Mouse (Mus musculus) layer of hippocampus, postnatal 10 days (tissue): Measurements from ENCODE around the gene Zbtb20. TPM values are rescaled to one million over a fixed set of nuclear protein-coding genes. Genes with fewer than 3 reads are reported as not detected.

Experiments
- DNase-seq, 2 experiments: peaks; one replicate each; pipeline ENCODE4 v3.0.0; 2021; ENCODE audit warnings: low spot score in 2 of 2
- total RNA-seq, 2 experiments: library from RNA; stranded (reverse); gene quantifications; 2 replicates each; pipeline ENCODE4 v1.2.3; 2021

Zbtb20 gene
- total RNA-seq, 2 experiments from 2014 or later = 310 to 333 TPM

DNA sequence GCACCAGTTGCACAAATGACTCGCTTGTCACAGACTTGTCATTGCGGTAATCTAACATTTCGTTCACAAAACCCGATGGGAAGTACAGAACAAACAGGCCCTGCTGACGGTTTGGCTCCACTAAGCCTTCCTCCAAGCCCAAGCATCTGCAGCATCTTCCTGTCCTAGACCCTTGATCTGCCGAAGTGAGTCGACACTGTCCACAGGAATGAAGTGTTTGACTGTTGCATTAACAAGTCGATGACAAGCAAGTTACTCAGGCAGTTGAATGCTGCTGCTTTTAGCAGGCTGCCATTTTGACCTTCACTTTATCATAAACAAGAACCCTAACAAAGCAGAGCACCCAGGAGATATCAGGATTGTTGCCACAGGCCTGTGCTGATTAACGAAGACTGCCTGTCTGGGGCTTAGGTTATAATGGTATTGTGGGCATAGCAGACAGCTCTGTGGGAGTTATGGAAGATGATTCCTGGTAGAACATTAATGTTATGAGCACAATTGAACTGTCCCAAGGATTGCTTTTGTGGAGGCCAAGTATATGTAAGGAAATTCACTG lies 518.4 kb downstream of the Zbtb20 start:
- no peak for DNase-seq

DNA sequence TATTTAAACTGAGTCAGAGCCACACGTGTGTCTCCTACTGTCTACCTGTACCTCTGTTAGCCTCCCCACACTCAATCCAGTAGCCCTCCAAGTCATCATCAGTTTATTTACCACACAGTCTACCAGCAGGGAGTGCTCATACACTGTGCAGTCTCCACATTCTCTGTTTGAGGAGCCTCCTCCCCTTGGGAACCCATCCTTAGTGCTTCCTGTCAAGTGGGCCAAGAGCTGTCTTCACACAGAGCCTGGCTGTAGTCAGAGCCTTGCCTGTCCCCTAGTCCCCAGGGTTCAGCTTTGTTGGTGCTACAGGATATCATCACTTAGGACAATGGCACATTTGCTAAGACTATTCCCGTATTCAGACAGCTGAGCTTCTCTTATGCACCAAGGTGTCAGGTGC lies 519.1 kb downstream of the Zbtb20 start:
- no peak for DNase-seq

DNA sequence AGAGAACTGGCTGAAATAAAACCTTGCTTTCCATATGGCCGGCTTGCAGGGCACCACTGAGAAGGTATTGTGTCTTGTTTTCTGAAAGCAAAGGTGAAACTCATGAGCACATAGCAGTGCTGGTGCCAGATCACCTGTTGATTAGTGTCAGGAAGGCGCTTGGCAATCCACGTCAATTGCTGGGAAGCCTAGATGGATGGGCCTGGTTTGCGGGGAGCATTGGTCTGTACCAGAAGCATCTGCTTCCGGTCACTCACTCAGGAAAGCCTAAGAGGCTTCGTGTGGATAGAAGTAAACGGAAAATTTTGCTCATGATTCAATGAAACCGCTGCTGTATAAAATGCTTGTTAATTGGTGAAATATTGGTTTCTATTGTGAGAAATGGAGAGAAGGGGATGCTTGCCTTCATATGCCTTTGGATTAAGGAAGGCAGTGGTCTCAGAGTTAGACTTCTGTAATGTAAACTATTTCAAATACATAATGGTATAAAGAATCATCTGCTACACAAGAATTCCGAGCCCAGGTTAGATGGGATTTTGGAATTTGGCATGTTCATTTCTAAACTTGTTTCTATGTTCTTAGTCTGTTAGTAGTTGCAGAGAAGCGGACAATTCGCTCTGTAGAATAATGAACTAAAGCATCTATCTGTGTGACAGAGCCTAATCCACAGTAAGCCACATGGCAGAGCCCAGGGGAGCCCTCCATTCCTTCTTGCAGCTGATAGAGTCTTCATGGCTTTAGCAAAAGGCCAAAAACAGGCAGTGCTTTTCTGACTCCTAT lies 521.4 kb downstream of the Zbtb20 start:
- DNase-seq = no peak

DNA sequence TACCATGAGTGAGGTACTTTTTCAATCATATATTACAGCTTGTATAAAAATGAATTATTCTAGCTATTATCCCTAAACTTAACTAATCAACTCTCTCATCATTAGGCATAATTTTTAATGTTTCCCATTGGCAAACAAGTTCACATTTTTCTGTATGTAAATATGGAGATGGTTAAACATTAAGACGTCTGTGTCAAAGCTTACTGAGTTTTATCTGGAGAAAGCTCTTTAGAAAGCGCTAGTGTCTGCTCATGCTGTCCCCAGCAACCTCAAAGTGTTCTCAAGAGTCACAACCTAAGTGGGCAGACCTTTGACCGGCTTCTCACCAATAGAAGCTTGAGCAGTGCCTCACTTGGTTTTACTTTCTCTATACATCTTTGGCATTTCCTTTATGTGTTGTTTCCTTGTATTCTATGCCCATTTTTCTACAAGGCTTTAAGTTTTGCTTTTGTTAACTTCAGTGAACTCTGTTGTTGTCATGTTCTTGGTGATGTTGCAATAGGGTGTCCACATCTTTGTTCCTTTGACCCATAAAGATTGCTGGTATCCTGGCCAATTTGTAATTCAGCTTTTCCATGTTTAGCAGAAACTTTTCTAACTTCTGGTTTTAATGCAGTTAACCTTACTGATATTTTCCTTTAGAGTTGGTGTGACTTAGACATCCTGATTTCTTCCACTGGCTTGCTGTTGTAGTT lies 522.1 kb downstream of the Zbtb20 start:
- DNase-seq = no peak

DNA sequence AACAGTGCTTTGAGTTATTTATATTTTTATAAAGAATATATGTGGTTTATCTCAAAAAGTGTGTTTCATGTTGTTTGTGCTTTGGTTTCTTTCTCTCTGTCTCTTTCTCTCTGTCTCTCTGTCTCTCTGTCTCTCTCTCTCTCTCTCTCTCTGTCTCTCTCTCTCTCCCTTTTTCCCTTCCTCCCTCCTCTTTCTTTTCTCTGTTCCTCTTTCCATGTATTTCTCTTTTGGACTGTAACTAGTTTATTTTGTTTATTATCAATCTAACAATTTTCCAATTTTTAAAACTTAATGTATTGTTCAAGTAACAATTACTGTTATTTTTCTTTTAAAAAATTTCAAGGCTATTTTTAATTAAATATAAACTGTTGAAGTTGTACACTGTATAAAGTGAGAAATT lies 523.7 kb downstream of the Zbtb20 start:
- DNase-seq = no peak

DNA sequence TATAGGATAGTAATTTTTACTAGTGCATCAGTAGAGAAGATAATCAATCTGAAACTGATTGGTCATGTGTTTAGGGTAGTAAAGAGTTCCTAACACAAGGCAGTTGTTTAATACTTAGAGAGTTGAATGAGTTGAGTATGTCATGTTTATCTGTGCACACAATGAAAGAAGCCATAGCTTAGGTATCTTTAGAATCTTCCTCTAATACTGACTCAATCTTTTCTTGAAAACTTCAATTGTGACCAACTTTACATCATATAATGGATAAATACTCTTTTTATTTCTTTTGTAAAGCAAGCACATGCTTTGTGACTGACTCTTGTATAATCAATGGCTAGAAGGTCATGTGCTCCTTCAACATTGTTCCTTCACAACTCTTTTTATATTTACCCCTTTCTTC lies 524.4 kb downstream of the Zbtb20 start:
- DNase-seq = no peak

DNA sequence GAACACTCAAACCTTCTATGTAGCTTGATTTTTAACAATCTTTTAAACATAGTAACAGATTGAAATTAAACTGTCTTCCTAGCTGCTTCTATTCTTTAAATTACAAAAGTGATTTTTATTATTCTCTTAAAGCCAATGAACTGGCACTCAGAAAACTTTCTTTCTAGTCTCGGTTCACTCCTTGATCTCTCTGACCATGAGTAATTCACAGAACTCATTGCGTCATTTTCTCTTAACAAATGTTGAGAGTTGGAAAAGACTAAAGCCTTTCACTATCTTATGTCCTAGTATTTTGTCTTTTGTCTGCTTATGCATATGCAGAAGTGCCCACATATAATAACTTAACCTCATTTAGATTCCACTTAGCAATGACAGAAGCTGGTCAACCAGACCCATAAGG lies 525.3 kb downstream of the Zbtb20 start:
- DNase-seq = no peak

DNA sequence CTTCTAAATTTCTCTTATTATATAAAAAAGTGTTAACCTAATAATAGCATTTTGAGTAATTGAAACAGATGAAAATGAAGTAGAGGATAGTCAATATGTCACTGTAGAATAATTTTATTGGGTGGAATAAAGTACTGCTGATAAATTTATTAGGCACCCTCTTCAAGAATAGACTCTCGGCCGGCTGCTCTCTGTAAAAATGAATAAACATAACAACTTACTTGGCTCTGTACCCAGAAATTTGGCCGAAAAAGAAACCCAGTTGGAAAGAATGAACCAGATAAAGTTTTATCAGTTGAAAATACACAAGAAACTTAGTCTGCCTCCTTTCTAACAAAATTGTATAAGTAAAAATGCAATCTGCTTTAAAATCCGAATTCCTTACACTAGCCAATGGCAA lies 527.2 kb downstream of the Zbtb20 start:
- DNase-seq = no peak

DNA sequence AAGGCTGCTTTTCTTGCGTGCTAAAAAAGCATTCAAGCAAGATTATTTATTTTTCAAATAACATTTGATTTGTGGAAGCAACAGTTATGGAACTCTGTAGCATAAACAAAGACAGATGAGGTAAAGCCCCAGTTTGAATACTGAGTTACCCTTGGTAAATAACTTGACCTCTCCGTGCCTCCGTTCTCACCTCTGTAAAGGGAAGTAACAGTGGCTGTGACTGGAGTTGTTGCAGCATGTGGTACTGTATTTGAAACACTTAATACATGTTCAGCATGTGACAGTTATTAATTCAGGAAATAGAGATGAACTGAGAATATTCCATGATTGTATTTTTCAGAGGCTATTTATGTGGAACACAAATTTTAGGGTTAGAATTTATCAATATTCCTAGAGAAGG lies 529.4 kb downstream of the Zbtb20 start:
- DNase-seq = no peak

DNA sequence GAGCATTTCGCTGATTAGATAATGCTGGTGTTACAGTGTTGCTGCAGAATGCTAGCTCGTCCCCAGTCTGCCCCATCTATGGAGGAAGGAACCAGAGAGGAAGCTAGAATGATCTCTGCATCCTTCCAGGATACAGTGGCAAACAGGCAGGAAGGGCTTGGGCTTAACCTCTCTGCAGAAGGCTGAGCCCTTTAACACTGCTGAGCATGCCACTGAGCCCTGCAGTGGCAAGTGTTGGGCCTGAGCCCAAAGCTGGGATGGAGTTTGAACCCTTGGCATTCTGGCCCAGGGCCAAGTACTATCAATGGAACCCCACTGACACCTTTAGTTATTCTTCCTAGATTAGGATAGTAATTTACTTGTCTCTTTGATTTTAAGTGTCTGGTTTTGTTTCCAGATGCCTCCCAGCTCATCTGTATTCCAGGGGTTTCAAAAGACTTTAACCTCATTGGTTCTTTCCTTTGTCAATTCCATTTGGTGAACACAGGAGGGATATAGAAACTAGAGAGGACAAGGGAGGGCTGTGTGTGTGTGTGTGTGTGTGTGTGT lies 532.0 kb downstream of the Zbtb20 start:
- DNase-seq = peak in 1 of 2 experiments; percentile 29

DNA sequence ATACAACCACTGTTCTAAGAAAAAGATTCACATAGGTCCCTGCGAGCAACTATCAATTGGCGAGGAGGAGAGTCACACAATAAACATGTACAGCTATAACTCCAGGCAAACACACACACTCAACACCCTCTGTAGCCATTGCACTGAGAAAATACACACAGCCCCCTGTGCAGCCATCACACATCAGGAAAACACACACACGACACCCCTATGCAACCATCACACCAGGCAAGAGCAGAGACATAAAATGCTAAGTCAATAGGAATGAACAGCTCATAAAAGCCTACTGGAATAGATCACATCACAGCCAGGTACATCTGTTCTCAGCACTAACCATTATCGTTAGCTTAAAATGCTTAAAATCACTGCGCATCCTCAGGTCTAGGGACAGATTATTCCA lies 532.9 kb downstream of the Zbtb20 start:
- no peak for DNase-seq

DNA sequence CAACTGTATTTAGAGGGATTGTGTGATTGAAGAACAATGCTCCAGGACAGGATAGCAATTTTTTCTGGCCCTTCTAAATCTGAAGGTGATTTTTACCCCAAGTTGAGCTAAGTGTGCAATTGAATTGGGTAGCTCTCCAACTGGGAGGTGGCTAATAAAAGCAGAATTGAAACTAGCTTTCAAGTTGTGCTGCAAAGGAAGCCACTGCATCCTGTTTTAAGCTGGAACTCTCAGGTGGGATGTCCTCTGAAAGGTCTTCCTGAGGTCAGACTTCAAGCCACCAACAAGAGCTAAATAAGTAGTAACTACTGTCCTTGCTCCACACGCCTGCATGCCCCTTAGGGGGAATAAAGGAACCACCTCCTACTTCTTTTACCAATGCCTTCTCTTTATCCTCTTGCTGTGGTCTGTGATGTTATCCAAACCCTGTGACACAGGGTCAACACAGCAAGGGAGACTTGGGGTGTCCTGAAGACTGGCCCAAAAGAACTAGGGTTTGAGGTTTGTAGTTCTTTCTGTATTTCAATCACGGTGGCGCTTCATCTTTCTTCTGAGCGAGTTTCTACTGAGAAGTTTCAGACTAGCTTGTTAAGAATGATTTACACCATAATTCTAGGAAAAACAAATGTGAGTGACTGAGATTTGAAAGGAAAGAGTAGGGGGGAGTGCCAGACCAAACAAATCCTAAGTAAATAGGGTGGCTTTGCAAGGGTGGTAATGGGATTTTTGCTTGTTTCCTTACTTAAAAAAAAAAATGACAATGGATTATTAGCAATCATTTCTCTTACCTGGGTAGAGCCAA lies 533.6 kb downstream of the Zbtb20 start:
- DNase-seq = no peak

DNA sequence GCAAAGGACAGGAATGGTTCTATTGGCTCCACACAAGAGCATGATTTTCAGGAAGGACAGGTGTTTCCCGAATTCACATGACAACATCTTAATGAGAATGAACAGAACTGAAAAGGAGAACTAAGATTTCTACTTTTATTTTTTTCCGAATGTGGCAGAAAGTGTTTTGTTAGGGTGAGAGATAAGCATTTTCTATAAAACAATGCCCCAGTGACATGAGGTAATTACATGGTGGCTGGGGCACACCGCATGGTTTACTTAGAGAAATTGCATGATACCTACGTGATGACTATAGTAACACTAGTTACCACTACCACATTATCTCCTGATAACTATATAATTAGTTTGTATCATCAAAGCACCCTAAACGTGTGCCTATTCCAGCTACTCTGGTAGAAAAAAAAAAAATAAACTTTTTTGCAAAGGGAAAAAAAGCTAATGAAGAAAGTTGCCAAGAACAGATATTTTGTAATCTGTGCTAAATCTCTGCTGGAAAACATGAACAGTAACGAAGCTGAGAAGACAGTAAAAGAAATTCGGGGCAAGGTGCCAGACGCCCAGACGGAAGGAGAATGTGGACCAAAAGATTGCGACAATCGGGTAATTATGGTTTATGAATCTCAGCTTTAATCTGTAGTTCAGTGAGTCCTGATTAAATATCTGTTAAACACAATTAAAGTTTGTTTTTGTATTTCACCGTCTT lies 534.4 kb downstream of the Zbtb20 start:
- peak; percentile 52 to 67 for DNase-seq

DNA sequence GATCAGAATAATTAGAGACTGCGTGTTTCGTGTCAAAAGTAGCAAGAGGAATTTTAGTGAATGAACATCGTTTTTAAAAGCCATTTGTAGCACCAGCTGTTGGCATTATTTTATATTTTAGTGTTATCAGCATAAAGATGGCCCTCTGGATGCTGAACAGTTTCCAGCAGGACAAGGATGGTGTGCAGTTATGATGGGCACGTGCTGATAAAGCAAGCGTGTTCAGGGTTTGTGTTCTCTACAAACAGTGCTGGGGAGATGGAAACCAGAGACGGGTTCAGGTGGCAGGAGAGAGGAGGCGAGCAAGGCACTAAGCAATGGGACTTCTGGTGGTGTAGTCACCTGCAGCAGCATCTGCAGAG lies 534.9 kb downstream of the Zbtb20 start:
- DNase-seq = no peak

DNA sequence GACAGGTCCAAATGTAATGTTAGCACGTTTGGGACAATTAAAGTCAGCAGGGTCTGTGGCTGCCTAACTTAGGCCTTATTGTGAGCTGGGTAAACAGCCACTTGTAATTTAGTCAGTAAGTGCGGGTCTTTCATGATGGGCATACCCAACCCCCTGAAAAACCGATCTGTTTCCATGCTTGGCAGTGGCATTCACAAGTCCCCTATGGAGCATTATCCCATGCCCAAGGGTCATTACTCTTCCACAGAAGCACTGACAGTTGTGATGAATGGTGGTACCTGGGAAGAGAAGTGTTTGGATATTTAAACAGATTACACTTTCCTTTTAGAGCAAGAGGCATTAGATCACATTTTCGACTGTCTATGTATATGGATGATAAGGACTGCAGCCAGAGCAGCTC lies 540.2 kb downstream of the Zbtb20 start:
- no peak for DNase-seq

DNA sequence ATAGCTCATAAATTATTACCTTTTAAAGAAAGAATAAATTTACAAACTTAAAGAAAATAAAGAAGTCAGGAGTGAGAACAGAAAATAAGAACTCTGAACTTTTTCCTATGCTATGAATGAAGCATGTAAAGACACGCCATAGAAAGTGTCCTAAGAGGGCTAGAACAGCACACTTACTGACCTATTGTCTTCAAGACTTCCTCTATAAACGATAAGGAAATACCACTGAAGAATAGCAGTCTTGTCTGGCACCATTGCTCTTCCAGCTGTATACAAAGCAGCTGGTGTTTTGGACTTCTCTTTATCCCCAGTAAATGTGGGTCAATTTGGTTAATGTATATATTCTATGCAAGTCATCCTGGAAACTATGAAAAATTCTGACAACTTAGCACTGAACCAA lies 544.2 kb downstream of the Zbtb20 start:
- no peak for DNase-seq

DNA sequence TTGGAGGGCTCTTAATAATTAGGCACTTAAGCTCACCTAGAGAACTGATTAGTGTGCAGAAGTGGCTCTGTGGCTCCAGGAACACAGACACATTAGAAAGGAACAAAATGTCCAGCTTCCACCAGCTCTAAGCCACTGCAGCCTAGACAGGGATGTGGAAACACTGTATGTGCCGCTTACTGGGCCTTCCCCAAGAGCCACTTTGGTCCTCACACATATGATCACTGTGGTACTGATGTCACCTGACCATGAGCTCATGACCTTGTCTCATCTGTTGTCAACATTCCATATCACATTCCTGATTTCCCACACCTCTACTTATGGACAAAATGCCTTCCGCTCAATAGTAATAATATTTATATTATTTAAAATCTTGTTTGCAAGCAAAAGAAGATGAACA lies 553.3 kb downstream of the Zbtb20 start:
- DNase-seq = no peak

DNA sequence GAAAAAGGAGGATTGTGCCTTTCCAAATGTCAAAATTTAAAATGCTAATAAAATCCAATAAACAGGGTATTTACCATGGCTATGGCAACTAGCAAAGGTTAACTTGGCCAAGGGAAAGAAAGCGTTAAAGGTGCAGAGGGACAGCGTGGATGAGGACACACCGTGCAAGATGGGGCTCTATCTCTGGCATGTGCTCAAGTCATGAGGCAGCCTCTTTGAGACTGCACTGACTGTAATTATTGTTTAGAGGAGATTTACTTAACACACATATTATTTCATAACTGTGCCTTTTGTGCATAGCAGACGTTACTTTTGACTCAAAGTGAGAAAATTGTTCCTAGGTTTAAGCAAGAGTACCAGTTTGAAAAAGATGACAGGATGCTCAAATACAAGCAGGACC lies 554.3 kb downstream of the Zbtb20 start:
- DNase-seq = no peak

DNA sequence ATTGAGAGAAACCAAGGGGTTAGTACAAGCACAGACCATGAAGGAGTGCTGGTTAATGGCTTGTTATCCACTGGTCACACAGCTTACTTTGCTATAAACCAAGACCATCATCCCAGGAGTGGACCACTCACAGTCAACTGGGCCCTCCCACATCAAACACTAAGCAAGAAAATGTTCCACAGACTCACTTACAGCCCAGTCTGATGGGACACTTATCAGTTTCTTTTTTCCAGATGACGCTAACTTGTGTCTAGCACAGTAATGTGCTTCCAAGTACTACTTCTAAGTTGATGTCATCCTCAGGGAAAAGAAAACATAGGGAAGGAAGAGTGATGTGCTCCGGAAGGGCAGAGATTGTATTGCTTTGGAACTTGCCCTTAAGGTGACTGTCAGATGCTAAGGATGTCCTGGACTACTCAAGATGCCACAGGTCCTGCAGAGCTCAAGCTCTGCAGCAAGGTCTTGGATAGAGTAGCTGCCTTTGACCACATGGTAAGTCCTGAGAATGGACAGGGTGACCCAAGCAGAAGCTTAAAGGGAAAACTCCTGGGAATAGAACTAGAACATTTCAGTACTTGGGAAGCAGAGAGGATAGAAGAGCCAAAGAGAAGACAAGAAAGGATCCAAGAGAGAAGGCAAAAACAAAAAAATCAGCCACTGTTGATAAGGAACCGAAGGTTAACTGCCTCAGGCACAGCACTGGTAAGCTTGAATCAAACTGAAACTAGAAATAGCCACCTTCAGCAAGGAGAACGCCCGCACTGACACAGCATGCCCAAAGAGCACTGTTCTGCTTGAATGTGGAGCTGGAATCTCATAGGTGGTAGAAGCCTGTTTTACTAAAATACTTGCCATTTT lies 556.1 kb downstream of the Zbtb20 start:
- no peak for DNase-seq

DNA sequence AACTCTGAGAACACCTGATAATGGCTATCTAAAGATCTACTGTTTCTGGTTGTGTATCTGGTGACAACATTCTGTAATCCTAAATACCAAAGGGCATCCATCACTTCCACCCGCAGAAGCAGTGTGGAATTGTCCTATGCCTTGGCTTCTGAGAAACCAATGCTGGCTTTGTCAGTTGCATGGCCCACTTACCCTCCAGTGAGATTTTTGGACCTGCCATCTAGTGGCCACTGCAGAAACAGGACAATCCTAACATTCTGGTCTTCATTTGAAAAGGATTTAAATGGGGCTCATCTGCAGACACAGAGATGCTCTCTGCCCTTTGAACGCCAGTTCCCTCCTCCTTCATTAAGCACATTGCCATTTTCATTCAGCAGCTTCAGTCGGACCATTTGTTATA lies 559.3 kb downstream of the Zbtb20 start:
- peak in 1 of 2 experiments; percentile 42 for DNase-seq
